Mouse (Mus musculus) cortical plate, adult 2 months (tissue): ENCODE results near the gene Fam53a.
A peak's percentile ranks its signal among the peaks of the same experiment; 100 is the strongest.

Source experiments
- CTCF ChIP-seq: fragments of 200-500 bp; IDR thresholded peaks from 2 replicates; pipeline ENCODE4 v1.5.1; 2011; ENCODE audit warnings: mild to moderate bottlenecking, control low read depth, low read length; ENCODE audit not compliant: insufficient read depth; ENCODE audit errors: extremely low read depth
- POLR2A ChIP-seq: fragments of 200-500 bp; IDR thresholded peaks from 2 replicates; pipeline ENCODE4 v1.6.1; 2011; ENCODE audit warnings: mild to moderate bottlenecking, low read length, control low read depth; ENCODE audit not compliant: insufficient read depth; ENCODE audit errors: extremely low read depth

DNA sequence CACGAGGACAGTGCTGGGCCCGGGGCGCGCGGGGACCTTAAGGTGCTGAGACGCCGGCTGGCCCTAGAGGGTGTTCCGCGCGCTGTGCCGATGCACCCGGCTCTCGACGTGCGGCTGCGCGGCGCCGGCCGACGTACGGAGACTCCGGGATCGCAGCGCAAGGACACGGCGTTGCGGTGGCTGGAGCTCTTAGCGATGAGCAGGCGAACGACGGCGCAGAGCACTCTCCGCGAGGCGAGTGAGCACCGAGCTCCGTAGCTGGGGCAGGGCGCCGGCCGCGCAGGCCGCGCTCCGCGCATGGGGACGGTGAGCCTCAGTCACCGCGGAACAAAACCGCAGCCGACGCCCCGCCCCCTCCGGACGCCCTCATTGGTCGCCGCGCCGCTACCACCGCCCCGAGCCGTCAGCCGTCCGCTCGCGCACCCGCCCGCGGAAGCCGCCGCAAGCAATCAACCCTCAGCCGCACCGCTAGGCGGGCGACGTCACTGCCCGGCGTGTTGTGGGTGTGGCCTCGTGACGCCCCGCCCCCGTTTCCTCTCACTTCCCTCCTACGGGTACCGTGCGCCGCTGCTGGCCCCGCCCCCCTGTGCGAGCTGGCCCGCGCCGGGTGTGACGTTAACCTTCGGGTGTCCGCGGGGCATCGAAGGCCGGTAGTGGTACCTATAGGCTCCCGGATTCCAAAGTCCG, at the start of gene Fam53a, which contains the start of gene Gm9903:
- TF ChIP-seq CTCF (no peak), POLR2A (peak; percentile 92)
